Mouse (Mus musculus) layer of hippocampus, adult 2 months (tissue): ENCODE results near the gene Selenot. TPM values are rescaled to one million over a fixed set of nuclear protein-coding genes. Genes with fewer than 3 reads are reported as not detected.

ENCODE experiments used
- DNase-seq, 2 experiments: peaks; one replicate each; pipeline ENCODE4 v3.0.0; 2022; ENCODE audit warnings: low spot score in 2 of 2
- H3K27ac ChIP-seq: fragments of 200-600 bp; 2 replicates; pipeline ENCODE4 v1.8.1; 2022
- H3K4me3 ChIP-seq: fragments of 200-600 bp; 2 replicates; pipeline ENCODE4 v1.8.1; 2022; ENCODE audit warnings: mild to moderate bottlenecking
- CTCF ChIP-seq: fragments of 200-600 bp; conservative IDR thresholded peaks from 2 replicates; pipeline ENCODE4 v1.8.1; 2022; ENCODE audit warnings: antibody characterized with exemption, mild to moderate bottlenecking, moderate library complexity
- total RNA-seq, 2 experiments: library from RNA; stranded (reverse); gene quantifications; 2 replicates each; pipeline ENCODE4 v1.2.3; 2021

Gene Selenot
- total RNA-seq, 2 experiments from 2014 or later, result 144 to 148 TPM

DNA sequence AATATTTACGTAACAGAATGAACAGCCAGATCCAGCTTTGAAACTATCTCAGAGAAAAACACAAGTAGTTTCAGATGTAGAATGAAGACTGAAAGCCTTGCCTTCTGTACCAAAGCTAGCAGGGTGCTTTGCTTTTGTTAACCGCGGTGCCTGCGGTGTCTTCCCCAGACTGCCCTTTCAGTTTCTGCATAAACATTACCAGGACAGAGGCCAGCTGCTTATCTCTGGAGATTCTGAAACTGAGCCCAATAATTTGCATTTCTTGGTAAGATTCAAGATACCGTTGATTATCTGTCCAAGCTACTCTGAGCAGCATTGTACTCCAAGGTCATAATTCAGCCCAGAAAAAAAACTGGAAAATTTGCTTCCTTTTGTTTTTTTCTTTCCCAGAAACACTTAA, 17.2 kb downstream of the Selenot start:
- no peak for TF ChIP-seq CTCF
- Histone ChIP-seq H3K4me3 (no peak overlapping the region), H3K27ac (no peak overlapping the region)
- DNase-seq, result no peak

DNA sequence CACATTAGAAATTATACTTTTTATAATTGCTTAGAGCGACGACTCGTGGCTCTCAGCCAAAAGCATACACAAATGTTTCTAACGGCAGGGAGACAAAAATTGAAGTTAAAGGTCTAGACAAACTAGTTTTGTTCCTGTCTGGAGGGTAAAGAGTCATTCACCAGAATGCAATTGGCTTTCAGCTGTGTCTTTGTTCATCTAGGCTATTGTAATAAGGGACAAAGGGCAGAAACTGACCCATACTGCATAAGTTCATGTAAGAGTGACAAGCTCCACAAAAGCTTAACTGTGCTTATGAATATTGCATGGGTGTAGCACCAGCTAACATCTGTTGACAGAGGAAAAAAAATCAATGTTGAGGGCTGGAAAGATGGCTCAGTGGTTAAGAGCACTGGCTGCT, 32.1 kb downstream of the Selenot start:
- Histone ChIP-seq H3K4me3 (no peak overlapping the region), H3K27ac (no peak overlapping the region)
- no peak for DNase-seq
- TF ChIP-seq CTCF, result no peak

DNA sequence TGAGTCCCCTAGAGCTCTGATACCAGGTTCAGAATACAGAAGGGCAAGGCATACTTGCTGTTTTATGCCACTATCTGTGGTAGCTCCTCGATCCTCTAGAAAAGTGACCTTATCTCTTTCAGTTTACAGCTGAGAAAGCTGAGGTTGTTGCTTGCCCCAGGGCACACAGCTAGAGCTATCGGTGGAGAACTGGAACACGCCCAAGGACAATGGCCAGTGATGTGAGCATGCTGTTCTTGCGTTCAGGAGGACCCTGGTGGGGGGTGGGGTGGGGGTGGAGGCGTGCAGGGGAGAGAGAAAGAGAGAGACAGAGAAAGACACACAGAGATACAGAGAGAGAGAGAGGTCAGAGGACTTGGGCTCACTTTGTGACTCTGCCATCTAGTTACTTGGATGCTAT, 33.5 kb downstream of the Selenot start:
- Histone ChIP-seq H3K4me3 (no peak overlapping the region), H3K27ac (no peak overlapping the region)
- DNase-seq, result no peak
- no peak for TF ChIP-seq CTCF

DNA sequence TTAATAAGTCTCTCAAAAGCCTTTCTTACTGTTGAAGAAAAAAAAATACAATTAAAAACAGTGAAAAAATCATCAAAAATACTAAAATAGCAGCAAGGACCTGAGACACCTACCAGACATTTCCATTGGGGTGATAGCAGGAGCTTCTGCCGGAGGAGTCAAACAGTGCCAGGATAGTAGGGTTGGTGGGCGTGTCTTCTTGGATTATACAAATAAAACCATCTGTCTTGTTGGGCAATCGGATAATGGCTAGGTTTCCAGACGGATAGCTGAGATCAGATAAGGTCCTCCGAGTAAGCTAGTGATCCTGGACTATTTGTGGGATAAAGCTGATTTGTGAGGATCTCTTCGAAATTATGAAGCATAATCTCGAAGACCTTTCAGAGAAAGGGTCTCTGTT, 44.6 kb downstream of the Selenot start:
- no peak overlapping the region for H3K4me3 ChIP-seq
- no peak for DNase-seq
- TF ChIP-seq CTCF, result no peak
- H3K27ac ChIP-seq, result no peak overlapping the region

DNA sequence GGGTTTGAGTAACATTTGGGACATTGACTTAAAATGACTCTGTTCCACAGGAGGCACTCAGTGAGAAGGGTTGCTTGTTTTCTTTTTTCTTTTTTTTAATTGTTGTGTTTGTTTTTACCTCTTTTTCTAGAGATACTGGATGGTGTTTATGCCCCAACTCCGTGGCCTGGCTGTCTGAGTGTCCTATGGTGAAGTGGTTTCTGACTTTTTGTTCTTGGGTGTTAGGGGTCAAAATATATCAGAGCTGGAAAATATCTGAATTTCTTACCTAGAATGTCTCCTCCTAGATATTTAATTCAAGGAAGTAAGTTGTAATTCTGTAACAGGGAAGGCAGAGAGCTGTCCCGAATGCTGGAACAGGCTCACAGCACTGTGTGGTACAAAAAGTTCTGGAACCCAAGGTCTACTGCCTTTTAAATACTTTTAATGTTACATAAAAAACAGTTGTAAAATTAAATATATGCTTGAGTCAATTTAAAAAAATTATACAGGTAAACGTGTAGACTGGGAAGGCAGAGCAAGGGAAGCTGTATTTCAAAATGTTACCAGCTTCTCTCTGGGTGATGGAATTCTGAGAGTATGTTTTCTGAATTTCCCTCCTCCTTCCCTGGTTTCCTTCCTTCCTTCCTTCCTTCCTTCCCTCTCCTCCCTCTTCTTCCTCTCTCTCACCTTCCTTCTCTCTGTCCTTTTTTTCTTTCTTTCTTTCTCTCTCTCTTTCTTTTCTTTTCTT, 46.4 kb downstream of the Selenot start:
- no peak for TF ChIP-seq CTCF
- H3K4me3 ChIP-seq, result no peak overlapping the region
- H3K27ac ChIP-seq, result no peak overlapping the region
- DNase-seq, result no peak

DNA sequence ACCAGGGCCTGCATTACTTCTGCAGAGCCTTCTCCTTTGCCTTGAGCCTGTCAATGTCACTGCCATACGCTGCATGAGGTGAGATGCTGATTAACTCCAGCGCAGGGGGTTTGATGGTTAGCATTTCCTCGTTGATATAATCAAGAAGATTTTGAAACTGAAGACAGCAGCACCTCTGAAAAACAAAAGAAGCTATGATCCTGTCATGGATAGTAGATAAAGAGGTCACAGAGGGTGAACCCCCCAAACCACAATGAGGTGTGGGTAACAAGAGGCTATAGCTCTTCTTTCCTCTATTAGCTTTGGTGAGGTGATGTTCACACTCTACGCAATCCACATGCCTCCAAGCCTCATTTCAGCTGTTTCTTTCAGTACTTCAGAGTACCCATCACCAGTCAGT, 48.5 kb downstream of the Selenot start:
- no peak overlapping the region for H3K4me3 ChIP-seq
- no peak for DNase-seq
- H3K27ac ChIP-seq, result no peak overlapping the region
- no peak for TF ChIP-seq CTCF

DNA sequence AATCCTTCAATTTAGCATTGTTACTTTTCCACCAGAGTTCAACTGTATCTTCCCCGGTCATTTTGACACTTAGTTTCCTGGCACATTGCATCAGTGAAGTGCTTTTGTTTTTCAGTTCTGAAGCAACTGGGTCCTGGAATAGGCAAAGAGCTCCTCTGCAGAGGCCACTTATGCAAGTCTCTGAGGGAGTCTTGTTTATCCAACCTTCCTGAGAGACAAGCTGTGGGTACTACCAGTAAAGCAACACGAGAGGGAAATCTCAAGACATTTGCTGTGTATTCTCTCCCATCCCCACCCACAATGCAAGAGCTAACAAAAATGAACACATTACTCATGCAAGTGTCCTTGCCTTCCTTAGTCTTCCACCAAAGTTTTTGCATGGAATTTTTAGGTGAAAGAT, 55.3 kb downstream of the Selenot start:
- Histone ChIP-seq H3K4me3 (no peak overlapping the region), H3K27ac (no peak overlapping the region)
- no peak for DNase-seq
- no peak for TF ChIP-seq CTCF

DNA sequence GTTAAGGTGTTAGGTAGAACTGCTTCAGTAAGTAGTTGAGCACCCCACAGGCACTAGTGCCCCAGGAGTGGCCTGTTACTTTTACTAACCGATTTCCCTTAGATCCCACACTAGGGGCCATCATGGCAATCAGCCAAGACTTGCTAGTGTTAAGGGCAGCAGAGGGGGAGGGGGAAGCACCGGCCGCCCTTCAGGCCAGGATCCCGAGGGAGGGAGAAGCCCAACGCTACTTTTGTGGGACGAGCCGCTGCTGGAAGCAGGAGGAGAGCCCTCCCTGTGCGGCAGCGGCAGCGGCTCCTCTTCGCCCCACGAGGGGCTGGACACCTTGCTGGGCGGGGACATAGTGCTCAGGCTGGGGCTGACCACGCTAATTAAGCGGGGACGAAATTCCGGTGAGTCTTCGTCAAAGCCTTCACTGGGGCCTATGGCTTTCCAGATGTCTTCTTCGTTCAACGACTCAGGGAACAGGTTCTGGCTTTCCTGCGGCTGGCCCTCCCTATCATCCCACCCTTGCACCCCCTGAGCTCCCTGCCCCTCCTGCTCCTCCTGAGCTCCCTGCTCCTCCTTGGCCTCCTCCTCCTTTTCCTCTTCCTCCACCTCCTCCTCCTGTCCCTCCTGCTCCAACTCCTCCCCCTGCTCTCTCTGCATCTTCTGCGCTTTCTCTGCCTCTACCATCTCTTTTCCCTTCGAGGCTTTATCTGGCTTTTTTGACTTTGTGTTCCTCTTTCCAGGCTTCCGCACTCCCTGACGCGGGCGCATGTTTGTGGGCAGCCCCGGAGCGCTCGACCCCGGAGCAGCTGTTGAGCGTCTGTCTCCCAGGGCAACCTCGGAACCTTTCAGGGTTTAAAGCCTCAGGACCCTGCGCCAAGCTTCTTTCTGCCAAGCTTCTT, 60.2 kb downstream of the Selenot start, which contains the start of gene Erich6:
Gene Erich6 (minus strand): TSS at position 802 of the 890 bp plus-strand sequence.
- Histone ChIP-seq H3K4me3 (peak within 1 kb of the TSS; percentile 60), H3K27ac (peak within 1 kb of the TSS; percentile 62; the same call in 1 of the 2 replicates)
- TF ChIP-seq CTCF, result no peak
- DNase-seq, result peak in 1 of 2 experiments; percentile 9

Other genes with a start within 250 kb of the Selenot start
- gene Tsc22d2, start 161.9 kb upstream of the Selenot start, total RNA-seq, result 10 to 100 TPM; 37.4 to 42.8 TPM
- gene Eif2a, start 50.8 kb upstream of the Selenot start, total RNA-seq, result 10 to 100 TPM; 43.3 to 52.2 TPM
- gene Serp1, start 50.7 kb upstream of the Selenot start, total RNA-seq, result 10 to 100 TPM; 22.3 to 22.7 TPM
- gene Erich6, start 60.6 kb downstream of the Selenot start, total RNA-seq, result 1 to 10 TPM; 1.3 to 1.7 TPM
- 10 to 100 TPM; 16.0 to 18.4 TPM for gene Siah2, start 115.8 kb downstream of the Selenot start, total RNA-seq
- 1 to 10 TPM; 1.5 to 2.2 TPM for gene Mindy4b-ps, start 245.7 kb downstream of the Selenot start, total RNA-seq